In the genomic region with DNA sequence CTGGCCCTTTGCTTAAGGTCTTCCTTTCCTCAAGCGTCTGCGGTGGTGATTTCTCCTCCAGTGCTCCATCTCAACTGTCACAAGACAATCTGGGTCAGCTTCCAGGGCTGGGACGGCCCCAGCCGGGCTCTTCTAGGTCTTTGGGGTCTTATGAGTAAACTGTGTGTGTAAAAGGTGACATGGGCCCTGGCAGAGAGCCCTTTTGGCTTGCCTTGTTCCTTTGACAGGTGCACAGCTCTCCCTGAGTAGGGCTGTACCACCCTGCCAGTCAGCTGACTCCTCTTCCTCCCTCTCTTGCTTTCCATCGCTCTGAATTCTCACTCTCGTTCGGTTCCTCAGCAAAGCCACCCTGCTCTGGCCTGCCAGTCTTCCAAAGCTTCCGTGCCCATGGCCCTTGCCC, we compare ENCODE assay signal across 19 mouse cellular contexts. TPM values are rescaled to one million over a fixed set of nuclear protein-coding genes. Genes with fewer than 3 reads are reported as not detected.
DNase-seq lines count a peak whose midpoint lies in the region; ATAC-seq and TF ChIP-seq lines count a peak whose summit lies in the region.
"Had no signal": no experiment of that assay in that cellular context is flagged by ENCODE, and none has a peak within 500 bp of the region (broad histone marks: within the 10 kb centered on the region; RNA-seq: fewer than 3 reads in every experiment).

No protein-coding gene starts in this region.

- peak overlapping the region; percentile 73 for H3K4me2 ChIP-seq in forebrain, postnatal 0 days (ENCODE audit: low read depth)
- H3K4me2 ChIP-seq in forebrain, embryonic 13.5 days, result no peak overlapping the region
- peak overlapping the region; percentile 67 for H3K4me2 ChIP-seq in midbrain, embryonic 16.5 days (ENCODE audit: low read length)
- no peak overlapping the region for H3K4me2 ChIP-seq in midbrain, embryonic 11.5 days
- H3K4me2 ChIP-seq in hindbrain, embryonic 16.5 days (ENCODE audit: low read length), result peak overlapping the region; percentile 75; the same call in 1 of the 2 replicates
- H3K4me2 ChIP-seq in forebrain, embryonic 16.5 days (ENCODE audit: low read length), result no peak overlapping the region
- H3K4me2 ChIP-seq: intestine, embryonic 15.5 days; lung, embryonic 14.5 days had no signal

- no peaks in the 10 kb centered on the region for H3K27me3 ChIP-seq in forebrain, postnatal 0 days (ENCODE audit: insufficient read depth, low read length)
- H3K27me3 ChIP-seq in forebrain, embryonic 13.5 days, result peaks cover 33% of the 10 kb centered on the region
- no peaks in the 10 kb centered on the region for H3K27me3 ChIP-seq in midbrain, embryonic 16.5 days (ENCODE audit: control insufficient read depth, insufficient read depth, low read depth, low read length)
- peaks cover 16% of the 10 kb centered on the region for H3K27me3 ChIP-seq in midbrain, embryonic 11.5 days (ENCODE audit: control insufficient read depth, insufficient read depth, low read length)
- H3K27me3 ChIP-seq in hindbrain, embryonic 16.5 days (replicated peaks; ENCODE audit: control insufficient read depth, insufficient read depth, low read length), result no peaks in the 10 kb centered on the region
- no peaks in the 10 kb centered on the region for H3K27me3 ChIP-seq in forebrain, embryonic 16.5 days (replicated peaks; ENCODE audit: control insufficient read depth, insufficient read depth, low read length)

- no peak for ATAC-seq in forebrain, postnatal 0 days
- ATAC-seq in forebrain, embryonic 13.5 days, result no peak
- no peak for ATAC-seq in midbrain, embryonic 16.5 days
- no peak for ATAC-seq in midbrain, embryonic 11.5 days (ENCODE audit: low FRiP score)
- ATAC-seq in hindbrain, embryonic 16.5 days, result no peak
- no peak for ATAC-seq in forebrain, embryonic 16.5 days
- ATAC-seq: intestine, embryonic 15.5 days had no signal

- 68% methylated on average over 8 of the region's 8 CpGs for WGBS in forebrain, postnatal 0 days
- WGBS in forebrain, embryonic 13.5 days, result 73% methylated on average over 8 of the region's 8 CpGs
- WGBS in midbrain, embryonic 16.5 days, result 78% methylated on average over 8 of the region's 8 CpGs
- 82% methylated on average over 8 of the region's 8 CpGs for whole genome bisulfite sequencing in midbrain, embryonic 11.5 days
- 74% methylated on average over 8 of the region's 8 CpGs for whole genome bisulfite sequencing in hindbrain, embryonic 16.5 days
- WGBS in forebrain, embryonic 16.5 days, result 73% methylated on average over 8 of the region's 8 CpGs

- no peaks in the 10 kb centered on the region for H3K36me3 ChIP-seq in forebrain, postnatal 0 days (ENCODE audit: insufficient read depth)
- no peaks in the 10 kb centered on the region for H3K36me3 ChIP-seq in forebrain, embryonic 13.5 days (ENCODE audit: poor library complexity, severe bottlenecking)
- H3K36me3 ChIP-seq in midbrain, embryonic 16.5 days (ENCODE audit: control insufficient read depth, insufficient read depth, low read length), result no peaks in the 10 kb centered on the region
- H3K36me3 ChIP-seq in midbrain, embryonic 11.5 days (ENCODE audit: control insufficient read depth, insufficient read depth, low read length), result no peaks in the 10 kb centered on the region
- H3K36me3 ChIP-seq in hindbrain, embryonic 16.5 days (ENCODE audit: control insufficient read depth, insufficient read depth, low read length), result no peaks in the 10 kb centered on the region
- H3K36me3 ChIP-seq in forebrain, embryonic 16.5 days (ENCODE audit: control insufficient read depth, insufficient read depth), result no peaks in the 10 kb centered on the region
- H3K36me3 ChIP-seq: intestine, embryonic 15.5 days had no signal

- H3K9me3 ChIP-seq in forebrain, postnatal 0 days (ENCODE audit: low read length), result no peaks in the 10 kb centered on the region
- no peaks in the 10 kb centered on the region for H3K9me3 ChIP-seq in forebrain, embryonic 13.5 days (replicated peaks)
- no peaks in the 10 kb centered on the region for H3K9me3 ChIP-seq in midbrain, embryonic 16.5 days (replicated peaks; ENCODE audit: control insufficient read depth, low read length, poor library complexity, severe bottlenecking)
- no peaks in the 10 kb centered on the region for H3K9me3 ChIP-seq in midbrain, embryonic 11.5 days (ENCODE audit: control insufficient read depth, low read length)
- H3K9me3 ChIP-seq in hindbrain, embryonic 16.5 days (ENCODE audit: control insufficient read depth, low read length), result no peaks in the 10 kb centered on the region
- H3K9me3 ChIP-seq in forebrain, embryonic 16.5 days (ENCODE audit: control insufficient read depth, low read length), result no peaks in the 10 kb centered on the region
- H3K9me3 ChIP-seq: intestine, embryonic 15.5 days had no signal

- H3K27ac ChIP-seq in forebrain, postnatal 0 days (ENCODE audit: low read depth, low read length), result no peak overlapping the region
- H3K27ac ChIP-seq in forebrain, embryonic 13.5 days, result no peak overlapping the region
- H3K27ac ChIP-seq in midbrain, embryonic 16.5 days (ENCODE audit: low read length), result no peak overlapping the region
- no peak overlapping the region for H3K27ac ChIP-seq in midbrain, embryonic 11.5 days (ENCODE audit: low read depth, low read length)
- no peak overlapping the region for H3K27ac ChIP-seq in hindbrain, embryonic 16.5 days (ENCODE audit: low read depth, low read length)
- H3K27ac ChIP-seq in forebrain, embryonic 16.5 days (ENCODE audit: low read length), result no peak overlapping the region
- H3K27ac ChIP-seq: intestine, embryonic 15.5 days had no signal

- no peak overlapping the region for H3K9ac ChIP-seq in forebrain, postnatal 0 days
- no peak overlapping the region for H3K9ac ChIP-seq in forebrain, embryonic 13.5 days
- no peak overlapping the region for H3K9ac ChIP-seq in midbrain, embryonic 16.5 days (ENCODE audit: low read depth, low read length)
- H3K9ac ChIP-seq in midbrain, embryonic 11.5 days (ENCODE audit: low read length), result no peak overlapping the region
- H3K9ac ChIP-seq in hindbrain, embryonic 16.5 days (ENCODE audit: low read depth, low read length), result no peak overlapping the region
- no peak overlapping the region for H3K9ac ChIP-seq in forebrain, embryonic 16.5 days (replicated peaks; ENCODE audit: low read depth, low read length)
- H3K9ac ChIP-seq: intestine, embryonic 15.5 days; lung, embryonic 14.5 days had no signal

- peaks cover 4% of the 10 kb centered on the region for H3K4me1 ChIP-seq in forebrain, postnatal 0 days (ENCODE audit: insufficient read depth)
- peaks cover 24% of the 10 kb centered on the region for H3K4me1 ChIP-seq in forebrain, embryonic 13.5 days
- H3K4me1 ChIP-seq in midbrain, embryonic 16.5 days (ENCODE audit: control insufficient read depth, insufficient read depth, low read length), result peaks cover 10% of the 10 kb centered on the region
- peaks cover 12% of the 10 kb centered on the region for H3K4me1 ChIP-seq in midbrain, embryonic 11.5 days (ENCODE audit: control insufficient read depth, insufficient read depth, low read length)
- peaks cover 15% of the 10 kb centered on the region for H3K4me1 ChIP-seq in hindbrain, embryonic 16.5 days (ENCODE audit: control insufficient read depth, insufficient read depth, low read depth, low read length)
- peaks cover 17% of the 10 kb centered on the region for H3K4me1 ChIP-seq in forebrain, embryonic 16.5 days (replicated peaks; ENCODE audit: control insufficient read depth, insufficient read depth, low read length)

- DNase-seq in forebrain, postnatal 0 days, result no peak
- no peak for DNase-seq in midbrain, embryonic 11.5 days (ENCODE audit: low spot score, missing footprints)
- peak; percentile 84 to 86 for DNase-seq in cerebellum, adult 18-20 months
- DNase-seq in embryo, embryonic 10 days (ENCODE audit: low spot score), result no peak
- DNase-seq: adrenal gland, postnatal 10 days; lung, embryonic 14.5 days had no signal

- H3K4me3 ChIP-seq in forebrain, postnatal 0 days (ENCODE audit: low read depth, low read length), result no peak overlapping the region
- no peak overlapping the region for H3K4me3 ChIP-seq in forebrain, embryonic 13.5 days
- H3K4me3 ChIP-seq in midbrain, embryonic 16.5 days (ENCODE audit: low read depth, low read length), result no peak overlapping the region
- no peak overlapping the region for H3K4me3 ChIP-seq in midbrain, embryonic 11.5 days (ENCODE audit: low read depth, low read length)
- H3K4me3 ChIP-seq in hindbrain, embryonic 16.5 days (ENCODE audit: low read length), result no peak overlapping the region; the same call in 1 of the 2 replicates
- H3K4me3 ChIP-seq in forebrain, embryonic 16.5 days (replicated peaks; ENCODE audit: low read length), result no peak overlapping the region
- H3K4me3 ChIP-seq: intestine, embryonic 15.5 days had no signal

- no peak for TF ChIP-seq CTCF in forebrain, postnatal 0 days (IDR thresholded peaks at IDR 0.05; ENCODE audit: low read depth)

RNA-seq across cellular contexts. Expression of a gene that starts 1.8 kb away (rescaled TPM):
- 29.3 and 38.7 TPM in 2 replicates for total RNA-seq in forebrain, postnatal 0 days (2014; rRNA removed)
- polyA plus RNA-seq in forebrain, postnatal 0 days (2015; fragmentation: Nextera tagmentation; extraction: Ambion mirVana), result 42.5 and 62.5 TPM in 2 replicates
- polyA plus RNA-seq in forebrain, embryonic 13.5 days (2015; fragmentation: Nextera tagmentation; extraction: Ambion mirVana), result 14.8 and 18.2 TPM in 2 replicates
- polyA plus RNA-seq in midbrain, embryonic 16.5 days (2015; fragmentation: Nextera tagmentation; extraction: Ambion mirVana), result 58.9 and 67.7 TPM in 2 replicates
- polyA plus RNA-seq in midbrain, embryonic 11.5 days (2014; fragmentation: Nextera tagmentation; extraction: Ambion mirVana), result 3.1 and 4.5 TPM in 2 replicates
- 67.0 and 77.9 TPM in 2 replicates for polyA plus RNA-seq in hindbrain, embryonic 16.5 days (2015; fragmentation: Nextera tagmentation; extraction: Ambion mirVana)
- polyA plus RNA-seq in forebrain, embryonic 16.5 days (2015; fragmentation: Nextera tagmentation; extraction: Ambion mirVana), result 32.9 and 44.2 TPM in 2 replicates
- total RNA-seq: granulocyte monocyte progenitor cell, adult 5-6 weeks; liver, adult 2 months had no signal

RNA-seq across cellular contexts. Expression of a gene that starts 20.7 kb away (rescaled TPM):
- 1,348 and 1,517 TPM in 2 replicates for total RNA-seq in forebrain, postnatal 0 days (2014; rRNA removed)
- 502 and 620 TPM in 2 replicates for polyA plus RNA-seq in forebrain, postnatal 0 days (2015; fragmentation: Nextera tagmentation; extraction: Ambion mirVana)
- polyA plus RNA-seq in forebrain, embryonic 13.5 days (2015; fragmentation: Nextera tagmentation; extraction: Ambion mirVana), result 659 and 777 TPM in 2 replicates
- polyA plus RNA-seq in midbrain, embryonic 16.5 days (2015; fragmentation: Nextera tagmentation; extraction: Ambion mirVana), result 400 and 420 TPM in 2 replicates
- polyA plus RNA-seq in midbrain, embryonic 11.5 days (2014; fragmentation: Nextera tagmentation; extraction: Ambion mirVana), result 845 and 859 TPM in 2 replicates
- 404 and 408 TPM in 2 replicates for polyA plus RNA-seq in hindbrain, embryonic 16.5 days (2015; fragmentation: Nextera tagmentation; extraction: Ambion mirVana)
- polyA plus RNA-seq in forebrain, embryonic 16.5 days (2015; fragmentation: Nextera tagmentation; extraction: Ambion mirVana), result 467 and 512 TPM in 2 replicates

RNA-seq across cellular contexts. Expression of a gene that starts 22.1 kb away (rescaled TPM):
- not detected in 2 replicates for total RNA-seq in forebrain, postnatal 0 days (2014; rRNA removed)
- polyA plus RNA-seq in forebrain, postnatal 0 days (2015; fragmentation: Nextera tagmentation; extraction: Ambion mirVana), result not detected in 2 replicates
- polyA plus RNA-seq in forebrain, embryonic 13.5 days (2015; fragmentation: Nextera tagmentation; extraction: Ambion mirVana), result not detected in 2 replicates
- not detected in 2 replicates for polyA plus RNA-seq in midbrain, embryonic 16.5 days (2015; fragmentation: Nextera tagmentation; extraction: Ambion mirVana)
- polyA plus RNA-seq in midbrain, embryonic 11.5 days (2014; fragmentation: Nextera tagmentation; extraction: Ambion mirVana), result not detected in 2 replicates
- not detected in 2 replicates for polyA plus RNA-seq in hindbrain, embryonic 16.5 days (2015; fragmentation: Nextera tagmentation; extraction: Ambion mirVana)
- polyA plus RNA-seq in forebrain, embryonic 16.5 days (2015; fragmentation: Nextera tagmentation; extraction: Ambion mirVana), result not detected in 2 replicates
- total RNA-seq: ES-E14; granulocyte monocyte progenitor cell, adult 5-6 weeks; liver, adult 2 months had no signal
- polyA plus RNA-seq: embryonic facial prominence, embryonic 11.5 days; heart, embryonic 16.5 days; intestine, embryonic 15.5 days; large intestine, adult 2 months; liver, adult 2 months; lung, embryonic 14.5 days; spleen, adult 2 months; testis, adult 2 months had no signal

RNA-seq across cellular contexts. Expression of a gene that starts 33.8 kb away (rescaled TPM):
- 324 and 329 TPM in 2 replicates for total RNA-seq in forebrain, postnatal 0 days (2014; rRNA removed)
- 249 TPM in 2 replicates for polyA plus RNA-seq in forebrain, postnatal 0 days (2015; fragmentation: Nextera tagmentation; extraction: Ambion mirVana)
- polyA plus RNA-seq in forebrain, embryonic 13.5 days (2015; fragmentation: Nextera tagmentation; extraction: Ambion mirVana), result 191 and 196 TPM in 2 replicates
- 246 and 248 TPM in 2 replicates for polyA plus RNA-seq in midbrain, embryonic 16.5 days (2015; fragmentation: Nextera tagmentation; extraction: Ambion mirVana)
- polyA plus RNA-seq in midbrain, embryonic 11.5 days (2014; fragmentation: Nextera tagmentation; extraction: Ambion mirVana), result 44.5 and 46.0 TPM in 2 replicates
- 253 and 269 TPM in 2 replicates for polyA plus RNA-seq in hindbrain, embryonic 16.5 days (2015; fragmentation: Nextera tagmentation; extraction: Ambion mirVana)
- 272 and 293 TPM in 2 replicates for polyA plus RNA-seq in forebrain, embryonic 16.5 days (2015; fragmentation: Nextera tagmentation; extraction: Ambion mirVana)

Comparison
In these comparisons a context has a peak if more than half of its experiments do, and no peak if none do; other contexts are left out.
1. H3K4me2 ChIP-seq: peak in forebrain, postnatal 0 days (single experiment), midbrain, embryonic 16.5 days (single experiment) and hindbrain, embryonic 16.5 days (single experiment); none in forebrain, embryonic 13.5 days (single experiment), midbrain, embryonic 11.5 days (single experiment) and forebrain, embryonic 16.5 days (single experiment).
2. DNase-seq: peak in cerebellum, adult 18-20 months (2 of 2); none in forebrain, postnatal 0 days (single experiment), midbrain, embryonic 11.5 days (single experiment) and embryo, embryonic 10 days (single experiment).